25 mouse cellular contexts compared by ENCODE assay signal in the genomic region with DNA sequence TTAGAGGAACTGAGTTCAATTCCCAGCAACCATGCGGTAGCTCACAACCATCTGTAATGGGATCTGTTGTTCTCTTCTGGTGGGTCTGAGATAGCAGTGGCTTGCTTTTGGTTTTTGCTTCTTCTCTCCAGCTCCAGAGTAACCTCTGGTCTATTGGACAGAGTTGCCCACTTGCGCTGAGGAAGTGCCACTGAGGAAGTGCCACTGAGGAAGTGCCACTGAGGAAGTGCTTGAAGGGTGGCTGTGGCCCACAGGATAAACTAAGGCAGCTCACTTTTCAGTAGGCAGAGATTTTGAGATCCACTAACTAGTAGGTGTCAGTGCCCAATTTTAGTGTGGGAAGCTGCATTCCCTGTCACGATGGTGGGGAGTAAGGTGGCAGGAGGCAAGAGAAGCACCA. TPM values are rescaled to one million over a fixed set of nuclear protein-coding genes. Genes with fewer than 3 reads are reported as not detected.
"Had no signal": no experiment of that assay in that cellular context is flagged by ENCODE, and none has a peak within 500 bp of the region (broad histone marks: within the 10 kb centered on the region; RNA-seq: fewer than 3 reads in every experiment).

No protein-coding gene starts in this region.

- H3K27me3 ChIP-seq: limb, embryonic 13.5 days; liver, embryonic 12.5 days; megakaryocyte, embryonic 14.5 days; stomach, embryonic 15.5 days had no signal

- H3K27ac ChIP-seq: kidney, postnatal 0 days; limb, embryonic 10.5 days; limb, embryonic 13.5 days; liver, embryonic 12.5 days; macrophage; stomach, embryonic 15.5 days had no signal

- DNase-seq: kidney, adult 2 months; kidney, postnatal 25 days; layer of hippocampus, adult 9-11 months; liver; lung, embryonic 14.5 days; right cerebral cortex, adult 18-20 months; right cerebral cortex, postnatal 14 days; right cerebral cortex, postnatal 4 days; thymus, postnatal 25 days had no signal

- H3K4me2 ChIP-seq: limb, embryonic 13.5 days; liver, embryonic 12.5 days; lung, embryonic 14.5 days; midbrain, embryonic 11.5 days; stomach, embryonic 15.5 days had no signal

- ATAC-seq: intestine, postnatal 0 days; liver, embryonic 12.5 days; lung, postnatal 0 days; midbrain, embryonic 16.5 days had no signal

- H3K9me3 ChIP-seq: limb, embryonic 10.5 days; limb, embryonic 13.5 days; liver, embryonic 12.5 days; megakaryocyte, embryonic 14.5 days; stomach, embryonic 15.5 days had no signal

- H3K9ac ChIP-seq: limb, embryonic 13.5 days; liver, embryonic 12.5 days; lung, embryonic 14.5 days; stomach, embryonic 15.5 days had no signal

- H3K4me3 ChIP-seq: limb, embryonic 10.5 days; limb, embryonic 13.5 days; liver, embryonic 12.5 days; megakaryocyte, embryonic 14.5 days; myocyte; stomach, embryonic 15.5 days had no signal

RNA-seq across cellular contexts. Expression of gene Slc45a1, which starts 43.3 kb away (rescaled TPM):
- total RNA-seq: monocyte, adult 5-6 weeks had no signal
- polyA plus RNA-seq: kidney, embryonic 14.5 days; liver, embryonic 12.5 days; liver, embryonic 16.5 days; lung, embryonic 14.5 days; macrophage; myocyte; thymus, postnatal 0 days had no signal
